Mouse (Mus musculus) neural tube, embryonic 10.5 days (tissue): ENCODE data around the gene Sft2d2.
A peak's percentile ranks its signal among the peaks of the same experiment; 100 is the strongest.

Experiments used
- DNase-seq: peaks from one replicate; pipeline ENCODE4 v3.0.0-alpha.2; 2017; ENCODE audit warnings: low spot score; ENCODE audit errors: extremely low spot score

The Sft2d2 gene

GRCm38 (mm10) chr1:165133279-165133678 is 61.0 kb downstream of the Sft2d2 start:
- no peak for DNase-seq

DNA sequence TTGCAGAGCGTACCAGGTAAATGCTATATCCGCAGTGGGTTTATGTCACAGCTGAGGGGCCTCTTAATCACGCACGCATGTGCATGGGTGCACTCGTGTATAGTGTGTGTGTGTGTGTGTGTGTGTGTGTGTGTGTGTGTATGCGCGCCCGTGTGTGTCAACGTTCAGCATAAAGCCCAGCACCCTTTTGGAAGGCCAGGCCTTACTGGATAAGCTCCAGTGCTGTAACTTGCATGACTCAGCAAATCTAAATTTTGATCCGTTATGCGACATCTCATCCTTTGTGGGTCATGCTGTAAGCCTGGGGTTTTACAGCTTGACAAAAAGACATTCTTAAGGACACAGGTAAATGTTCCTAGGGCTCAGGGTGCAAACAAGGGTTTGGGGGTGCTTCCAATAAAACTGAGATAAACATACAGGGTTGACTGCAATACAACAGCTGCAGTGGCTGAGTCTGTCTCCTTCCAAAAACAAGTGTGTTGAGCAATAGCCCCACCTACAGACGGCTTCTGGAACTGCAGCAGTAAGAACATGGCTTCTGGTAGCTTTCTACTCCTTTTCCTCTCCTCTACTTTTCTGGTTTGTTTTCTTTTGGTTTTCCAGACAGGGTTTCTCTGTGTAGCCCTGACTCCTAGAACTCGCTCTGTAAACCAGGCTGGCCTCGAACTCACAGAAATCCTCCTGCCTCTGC is 61.9 kb downstream of the Sft2d2 start:
- DNase-seq: peak; percentile 70

DNA sequence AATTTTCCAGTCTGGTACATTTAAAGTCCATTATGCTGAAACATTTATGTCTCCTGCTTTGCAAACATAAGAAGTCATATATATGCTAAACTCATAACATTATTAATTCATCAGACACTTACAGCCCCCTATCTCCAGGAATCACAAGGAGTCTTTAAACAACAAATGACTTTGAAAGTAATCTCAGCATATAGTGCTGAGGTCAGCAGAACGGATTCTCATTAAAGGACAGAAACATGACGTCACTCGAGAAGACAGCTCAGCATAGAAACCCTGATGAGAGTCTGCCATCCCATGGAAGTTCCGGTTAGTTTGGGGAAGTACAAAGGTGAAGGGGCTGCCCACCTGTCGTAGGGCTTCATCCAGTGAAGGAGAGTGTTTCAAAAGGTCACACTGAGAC is 64.7 kb downstream of the Sft2d2 start:
- no peak for DNase-seq
